Mouse (Mus musculus): ENCODE results near the gene Gm15085.
"Not testable (repeated sequence)": the region's sequence is repeated elsewhere in the genome, so short reads cannot be mapped to it uniquely, and the experiment has no call there.

Gm15085 gene

DNA sequence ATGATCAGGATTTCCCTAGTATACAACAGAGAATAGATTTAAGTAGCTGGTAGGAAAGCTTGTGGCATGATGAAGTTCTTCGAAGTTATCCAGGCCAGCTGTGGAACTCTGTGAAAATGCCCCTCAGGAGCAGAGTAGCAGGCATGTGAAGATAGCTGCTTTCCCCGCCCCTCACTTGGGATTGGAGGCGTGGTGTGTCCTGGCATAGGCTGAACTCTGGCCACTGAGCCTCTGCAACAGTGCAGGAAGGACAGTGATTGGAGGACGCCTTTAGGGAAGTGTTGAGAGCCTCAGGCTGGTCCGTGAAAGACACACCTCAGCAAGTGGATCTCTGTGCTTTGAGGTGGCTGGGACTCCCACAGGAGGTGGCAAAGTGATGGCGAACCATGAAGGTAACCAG, at the start of gene Gm15085:
Gene Gm15085 (plus strand): TSS at position 301 of the 400 bp plus-strand sequence.
- DNase-seq (ENCODE audit: low spot score in 2 of 2): not testable (repeated sequence)

Measured in urinary bladder, postnatal 36 days (tissue).